Mouse (Mus musculus) forebrain, embryonic 16.5 days (tissue): Measurements from ENCODE around the gene Ncf2. TPM values are rescaled to one million over a fixed set of nuclear protein-coding genes. Genes with fewer than 3 reads are reported as not detected.
"Not testable (repeated sequence)": the region's sequence is repeated elsewhere in the genome, so short reads cannot be mapped to it uniquely, and the experiment has no call there.

Source experiments
- ATAC-seq: fragments of 200-750 bp; cut with Nextera tagmentation; 2 replicates; pipeline ENCODE4 v1.8.0; 2017; ENCODE audit warnings: mild to moderate bottlenecking, moderate library complexity
- H3K27ac ChIP-seq: fragments of 300-500 bp; sonication (generic); 2 replicates; pipeline ENCODE4 v1.5.1; 2014; ENCODE audit warnings: low read length, control low read depth
- H3K27me3 ChIP-seq: fragments of 300-500 bp; sonication (generic); replicated peaks from 2 replicates; pipeline ENCODE4 v1.6.1; 2014; ENCODE audit warnings: low read length; ENCODE audit not compliant: control insufficient read depth, insufficient read depth
- H3K36me3 ChIP-seq: fragments of 300-500 bp; sonication (generic); 2 replicates; pipeline ENCODE4 v1.6.1; 2014; ENCODE audit not compliant: control insufficient read depth, insufficient read depth
- H3K4me1 ChIP-seq: fragments of 300-500 bp; sonication (generic); replicated peaks from 2 replicates; pipeline ENCODE4 v1.6.1; 2014; ENCODE audit warnings: low read length; ENCODE audit not compliant: control insufficient read depth, insufficient read depth
- H3K4me2 ChIP-seq: fragments of 300-500 bp; sonication (generic); 2 replicates; pipeline ENCODE4 v1.6.1; 2014; ENCODE audit warnings: mild to moderate bottlenecking, low read length, control low read depth
- H3K4me3 ChIP-seq: fragments of 300-500 bp; sonication (generic); replicated peaks from 2 replicates; pipeline ENCODE4 v1.5.1; 2014; ENCODE audit warnings: mild to moderate bottlenecking, low read length, control low read depth
- H3K9ac ChIP-seq: fragments of 300-500 bp; sonication (generic); replicated peaks from 2 replicates; pipeline ENCODE4 v1.6.1; 2014; ENCODE audit warnings: low read depth, low read length, control low read depth
- H3K9me3 ChIP-seq: fragments of 300-500 bp; sonication (generic); 2 replicates; pipeline ENCODE4 v1.6.1; 2016; ENCODE audit warnings: low read length; ENCODE audit not compliant: control insufficient read depth
- WGBS: fragments of 180-500 bp; shearing (Covaris S2); extraction: QIAGEN DNeasy Blood & Tissue Kit; methylation state at CpG from one replicate; pipeline ENCODE4 v1.1.7; 2014; 5-methylcytosine and 5-hydroxymethylcytosine counted together
- polyA plus RNA-seq: library from polyadenylated mRNA; unstranded; fragments of >200 nt; fragmentation: Nextera tagmentation; extraction: Ambion mirVana; gene quantifications from 2 replicates; pipeline ENCODE4 v1.2.1, GENCODE M21; 2015

Ncf2 gene
- polyA plus RNA-seq, 1 experiment from 2014 or later, result 2.2 TPM

- no peak overlapping the region for H3K4me2 ChIP-seq
- peak; percentile 61; the same call in 1 of the 2 replicates for ATAC-seq
- no peak overlapping the region for H3K4me3 ChIP-seq
- no peak overlapping the region for H3K9ac ChIP-seq
- 33% methylated on average over 10 of the region's 10 CpGs for WGBS
- H3K27ac ChIP-seq, result no peak overlapping the region
- H3K9me3 ChIP-seq, result no peaks in the 10 kb centered on the region
- peaks cover 7% of the 10 kb centered on the region for H3K36me3 ChIP-seq
- no peaks in the 10 kb centered on the region for H3K4me1 ChIP-seq
- no peaks in the 10 kb centered on the region for H3K27me3 ChIP-seq
Observed at GRCm38 (mm10) chr1:152779071-152779737, 20.8 kb upstream of the Ncf2 start.

- 97% methylated on average over 8 of the region's 8 CpGs for WGBS
- no peaks in the 10 kb centered on the region for H3K27me3 ChIP-seq
- H3K27ac ChIP-seq, result no peak overlapping the region
- no peaks in the 10 kb centered on the region for H3K9me3 ChIP-seq
- no peaks in the 10 kb centered on the region for H3K36me3 ChIP-seq
- H3K4me2 ChIP-seq, result no peak overlapping the region
- no peak for ATAC-seq
- no peaks in the 10 kb centered on the region for H3K4me1 ChIP-seq
- H3K4me3 ChIP-seq, result no peak overlapping the region
- H3K9ac ChIP-seq, result no peak overlapping the region
Observed at GRCm38 (mm10) chr1:152784620-152785019, 15.4 kb upstream of the Ncf2 start.

- not testable (repeated sequence) for H3K4me2 ChIP-seq, H3K4me3 ChIP-seq, ATAC-seq, H3K9ac ChIP-seq, H3K27me3 ChIP-seq, H3K36me3 ChIP-seq, H3K4me1 ChIP-seq, H3K27ac ChIP-seq, H3K9me3 ChIP-seq
- 93% methylated on average over 3 of the region's 3 CpGs for WGBS
Observed at GRCm38 (mm10) chr1:152785446-152785845, 14.5 kb upstream of the Ncf2 start.

- no peak overlapping the region for H3K27ac ChIP-seq
- no peak overlapping the region for H3K4me3 ChIP-seq
- no peak overlapping the region for H3K4me2 ChIP-seq
- 93% methylated on average over 4 of the region's 4 CpGs for WGBS
- H3K9me3 ChIP-seq, result no peaks in the 10 kb centered on the region
- no peak for ATAC-seq
- H3K27me3 ChIP-seq, result no peaks in the 10 kb centered on the region
- no peak overlapping the region for H3K9ac ChIP-seq
- no peaks in the 10 kb centered on the region for H3K36me3 ChIP-seq
- H3K4me1 ChIP-seq, result no peaks in the 10 kb centered on the region
Observed at GRCm38 (mm10) chr1:152786953-152787352, 13.0 kb upstream of the Ncf2 start.

- H3K27me3 ChIP-seq, result no peaks in the 10 kb centered on the region
- H3K9ac ChIP-seq, result no peak overlapping the region
- no peak for ATAC-seq
- no peaks in the 10 kb centered on the region for H3K36me3 ChIP-seq
- H3K9me3 ChIP-seq, result no peaks in the 10 kb centered on the region
- no peak overlapping the region for H3K4me3 ChIP-seq
- 20% methylated on average over 4 of the region's 4 CpGs for WGBS
- H3K4me1 ChIP-seq, result peaks cover 7% of the 10 kb centered on the region; the same call in 1 of the 2 replicates
- no peak overlapping the region for H3K4me2 ChIP-seq
- H3K27ac ChIP-seq, result no peak overlapping the region
Observed at GRCm38 (mm10) chr1:152788121-152788660, 11.8 kb upstream of the Ncf2 start.

GRCm38 (mm10) chr1:152790254-152790653 lies 9.7 kb upstream of the Ncf2 start:
- WGBS, result 35% methylated on average over 12 of the region's 12 CpGs
- Histone ChIP-seq H3K36me3 (no peaks in the 10 kb centered on the region), H3K4me1 (peaks cover 9% of the 10 kb centered on the region; the same call in 1 of the 2 replicates), H3K27me3 (no peaks in the 10 kb centered on the region), H3K4me2 (no peak overlapping the region), H3K9ac (no peak overlapping the region), H3K27ac (no peak overlapping the region), H3K9me3 (no peaks in the 10 kb centered on the region), H3K4me3 (no peak overlapping the region)
- ATAC-seq, result no peak

GRCm38 (mm10) chr1:152790821-152791220 lies 9.2 kb upstream of the Ncf2 start:
- Histone ChIP-seq H3K27me3 (no peaks in the 10 kb centered on the region), H3K9ac (no peak overlapping the region), H3K27ac (no peak overlapping the region), H3K4me1 (peaks cover 9% of the 10 kb centered on the region; the same call in 1 of the 2 replicates), H3K4me2 (no peak overlapping the region), H3K9me3 (no peaks in the 10 kb centered on the region), H3K36me3 (no peaks in the 10 kb centered on the region), H3K4me3 (no peak overlapping the region)
- whole genome bisulfite sequencing, result 29% methylated on average over 6 of the region's 6 CpGs
- ATAC-seq, result no peak

- Histone ChIP-seq H3K4me2 (no peak overlapping the region), H3K4me1 (peaks cover 9% of the 10 kb centered on the region; the same call in 1 of the 2 replicates), H3K4me3 (no peak overlapping the region), H3K9me3 (no peaks in the 10 kb centered on the region), H3K27me3 (no peaks in the 10 kb centered on the region), H3K36me3 (no peaks in the 10 kb centered on the region), H3K9ac (no peak overlapping the region), H3K27ac (no peak overlapping the region)
- 29% methylated on average over 4 of the region's 4 CpGs for WGBS
- no peak for ATAC-seq
Observed at GRCm38 (mm10) chr1:152791269-152791668, 8.7 kb upstream of the Ncf2 start.

- peak; percentile 49; the same call in 1 of the 2 replicates for ATAC-seq
- H3K27ac ChIP-seq, result no peak overlapping the region
- H3K36me3 ChIP-seq, result no peaks in the 10 kb centered on the region
- H3K4me3 ChIP-seq, result no peak overlapping the region
- H3K4me2 ChIP-seq, result no peak overlapping the region
- H3K9ac ChIP-seq, result no peak overlapping the region; the same call in 1 of the 2 replicates
- H3K9me3 ChIP-seq, result no peaks in the 10 kb centered on the region
- H3K27me3 ChIP-seq, result no peaks in the 10 kb centered on the region
- 10% methylated on average over 12 of the region's 12 CpGs for WGBS
- peaks cover 9% of the 10 kb centered on the region; the same call in 1 of the 2 replicates for H3K4me1 ChIP-seq
Observed at GRCm38 (mm10) chr1:152792736-152793494, 7.1 kb upstream of the Ncf2 start.
